Mouse (Mus musculus): ENCODE results near the gene Fam228a.
"Not testable (repeated sequence)": the region's sequence is repeated elsewhere in the genome, so short reads cannot be mapped to it uniquely, and the experiment has no call there.

Gene Fam228a

GRCm38 (mm10) chr12:4719066-4719761, 19.0 kb downstream of the Fam228a start:
- no peak for DNase-seq (ENCODE audit: inconsistent ontology term)

GRCm38 (mm10) chr12:4717417-4717816, 20.8 kb downstream of the Fam228a start:
- DNase-seq (ENCODE audit: inconsistent ontology term): peak; percentile 8

GRCm38 (mm10) chr12:4715606-4716005, 22.6 kb downstream of the Fam228a start:
- no peak for DNase-seq (ENCODE audit: inconsistent ontology term)

GRCm38 (mm10) chr12:4713361-4713760, 24.9 kb downstream of the Fam228a start:
- no peak for DNase-seq (ENCODE audit: inconsistent ontology term)

GRCm38 (mm10) chr12:4709926-4710325, 28.3 kb downstream of the Fam228a start:
- no peak for DNase-seq (ENCODE audit: inconsistent ontology term)

GRCm38 (mm10) chr12:4708881-4709604, 29.2 kb downstream of the Fam228a start:
- no peak for DNase-seq (ENCODE audit: inconsistent ontology term)

GRCm38 (mm10) chr12:4708296-4708695, 29.9 kb downstream of the Fam228a start:
- DNase-seq (ENCODE audit: inconsistent ontology term): no peak

- no peak for DNase-seq (ENCODE audit: inconsistent ontology term)
These were observed 30.7 kb downstream of the Fam228a start for GRCm38 (mm10) chr12:4707488-4708017.

- DNase-seq (ENCODE audit: inconsistent ontology term): no peak
These were observed 31.3 kb downstream of the Fam228a start for GRCm38 (mm10) chr12:4706901-4707300.

GRCm38 (mm10) chr12:4706175-4706574, 32.1 kb downstream of the Fam228a start:
- DNase-seq (ENCODE audit: inconsistent ontology term): no peak

- not testable (repeated sequence) for DNase-seq (ENCODE audit: inconsistent ontology term)
These were observed 32.6 kb downstream of the Fam228a start for GRCm38 (mm10) chr12:4705626-4706025.

- DNase-seq (ENCODE audit: inconsistent ontology term): no peak
These were observed 43.7 kb downstream of the Fam228a start for GRCm38 (mm10) chr12:4694534-4694933.

- no peak for DNase-seq (ENCODE audit: inconsistent ontology term)
These were observed 47.0 kb downstream of the Fam228a start for GRCm38 (mm10) chr12:4691193-4691592.

- no peak for DNase-seq (ENCODE audit: inconsistent ontology term)
These were observed 48.9 kb downstream of the Fam228a start for GRCm38 (mm10) chr12:4689341-4689740.

GRCm38 (mm10) chr12:4688386-4688785, 49.8 kb downstream of the Fam228a start:
- DNase-seq (ENCODE audit: inconsistent ontology term): no peak

GRCm38 (mm10) chr12:4685441-4685840, 52.8 kb downstream of the Fam228a start:
- peak; percentile 11 for DNase-seq (ENCODE audit: inconsistent ontology term)

GRCm38 (mm10) chr12:4679971-4680370, 58.3 kb downstream of the Fam228a start:
- no peak for DNase-seq (ENCODE audit: inconsistent ontology term)

- peak; percentile 55 for DNase-seq (ENCODE audit: inconsistent ontology term)
These were observed 61.9 kb downstream of the Fam228a start for GRCm38 (mm10) chr12:4676336-4676735.

GRCm38 (mm10) chr12:4665675-4666037, 72.6 kb downstream of the Fam228a start:
- DNase-seq (ENCODE audit: inconsistent ontology term): no peak

GRCm38 (mm10) chr12:4664929-4665674, 73.1 kb downstream of the Fam228a start:
- peak; percentile 33 for DNase-seq (ENCODE audit: inconsistent ontology term)
